Mouse (Mus musculus) heart, embryonic 11.5 days (tissue): Measurements from ENCODE around the gene Eya3. TPM values are rescaled to one million over a fixed set of nuclear protein-coding genes. Genes with fewer than 3 reads are reported as not detected.

ENCODE experiments used
- ATAC-seq: fragments of 200-750 bp; cut with Nextera tagmentation; replicated peaks from 2 replicates; pipeline ENCODE4 v1.8.0; 2017; ENCODE audit warnings: moderate library complexity; ENCODE audit not compliant: insufficient number of reproducible peaks, low FRiP score, low TSS enrichment
- H3K27ac ChIP-seq: fragments of 300-500 bp; sonication (generic); 2 replicates; pipeline ENCODE4 v1.5.1; 2014; ENCODE audit warnings: mild to moderate bottlenecking, low read depth, low read length
- H3K27me3 ChIP-seq: fragments of 300-500 bp; sonication (generic); 2 replicates; pipeline ENCODE4 v1.6.1; 2014; ENCODE audit warnings: mild to moderate bottlenecking, low read length, mixed read lengths; ENCODE audit not compliant: control insufficient read depth, insufficient read depth
- H3K36me3 ChIP-seq: fragments of 300-500 bp; sonication (generic); 2 replicates; pipeline ENCODE4 v1.6.1; 2014; ENCODE audit warnings: mild to moderate bottlenecking, low read length, moderate library complexity, mixed read lengths; ENCODE audit not compliant: control insufficient read depth, insufficient read depth
- H3K4me1 ChIP-seq: fragments of 300-500 bp; sonication (generic); 2 replicates; pipeline ENCODE4 v1.6.1; 2014; ENCODE audit warnings: low read length; ENCODE audit not compliant: control insufficient read depth, insufficient read depth
- H3K4me2 ChIP-seq: fragments of 300-500 bp; sonication (generic); 2 replicates; pipeline ENCODE4 v1.6.1; 2014; ENCODE audit warnings: mild to moderate bottlenecking, moderate library complexity
- H3K4me3 ChIP-seq: fragments of 300-500 bp; sonication (generic); 2 replicates; pipeline ENCODE4 v1.5.1; 2014; ENCODE audit warnings: low read depth, low read length
- H3K9ac ChIP-seq: fragments of 300-500 bp; sonication (generic); 2 replicates; pipeline ENCODE4 v1.6.1; 2014; ENCODE audit warnings: mild to moderate bottlenecking, low read depth, low read length, moderate library complexity
- H3K9me3 ChIP-seq: fragments of 300-500 bp; sonication (generic); replicated peaks from 2 replicates; pipeline ENCODE4 v1.6.1; 2016; ENCODE audit warnings: low read length; ENCODE audit not compliant: control insufficient read depth
- WGBS: fragments of 180-500 bp; shearing (Covaris S2); extraction: QIAGEN DNeasy Blood & Tissue Kit; methylation state at CpG from one replicate; pipeline ENCODE4 v1.1.7; 2014; ENCODE audit not compliant: insufficient replicate concordance; 5-methylcytosine and 5-hydroxymethylcytosine counted together
- polyA plus RNA-seq: library from polyadenylated mRNA; unstranded; fragments of >200 nt; fragmentation: Nextera tagmentation; extraction: Ambion mirVana; gene quantifications from 2 replicates; pipeline ENCODE4 v1.2.1, GENCODE M21; 2014

Gene Eya3
- polyA plus RNA-seq, 1 experiment from 2014 or later: 24.4 TPM

GRCm38 (mm10) chr4:132653799-132654198 lies 15.0 kb downstream of the Eya3 start:
- no peak overlapping the region for H3K27ac ChIP-seq
- WGBS: 81% methylated on average over 3 of the region's 3 CpGs
- H3K9me3 ChIP-seq: no peaks in the 10 kb centered on the region
- ATAC-seq: no peak
- no peaks in the 10 kb centered on the region for H3K36me3 ChIP-seq
- H3K4me1 ChIP-seq: peaks cover 12% of the 10 kb centered on the region; the same call in 1 of the 2 replicates
- no peak overlapping the region for H3K4me2 ChIP-seq
- no peak overlapping the region for H3K9ac ChIP-seq
- H3K27me3 ChIP-seq: no peaks in the 10 kb centered on the region
- H3K4me3 ChIP-seq: no peak overlapping the region

GRCm38 (mm10) chr4:132655290-132655689 lies 16.5 kb downstream of the Eya3 start:
- Histone ChIP-seq H3K27me3 (no peaks in the 10 kb centered on the region), H3K4me1 (peaks cover 4% of the 10 kb centered on the region; the same call in 1 of the 2 replicates), H3K9me3 (no peaks in the 10 kb centered on the region), H3K4me2 (no peak overlapping the region), H3K27ac (no peak overlapping the region), H3K9ac (no peak overlapping the region), H3K36me3 (no peaks in the 10 kb centered on the region), H3K4me3 (no peak overlapping the region)
- ATAC-seq: no peak
- 83% methylated on average over 5 of the region's 5 CpGs for WGBS

GRCm38 (mm10) chr4:132659106-132659505 lies 20.3 kb downstream of the Eya3 start:
- Histone ChIP-seq H3K27me3 (no peaks in the 10 kb centered on the region), H3K4me2 (no peak overlapping the region)
- no peak for ATAC-seq

GRCm38 (mm10) chr4:132672697-132673096 lies 33.9 kb downstream of the Eya3 start:
- Histone ChIP-seq H3K4me2 (no peak overlapping the region), H3K9me3 (no peaks in the 10 kb centered on the region), H3K27ac (no peak overlapping the region), H3K4me1 (no peaks in the 10 kb centered on the region), H3K9ac (no peak overlapping the region), H3K4me3 (no peak overlapping the region), H3K27me3 (no peaks in the 10 kb centered on the region), H3K36me3 (peaks cover 23% of the 10 kb centered on the region)
- 96% methylated on average over 5 of the region's 5 CpGs for WGBS
- no peak for ATAC-seq

More at GRCm38 (mm10) chr4:132659106-132659505, 20.3 kb downstream of the Eya3 start:
- Histone ChIP-seq H3K9me3 (no peaks in the 10 kb centered on the region), H3K4me1 (no peaks in the 10 kb centered on the region), H3K36me3 (0 out of 2 replicates have a peak, but pooled peaks cover 6% of the 10 kb centered on the region), H3K9ac (no peak overlapping the region), H3K27ac (no peak overlapping the region), H3K4me3 (no peak overlapping the region)
- WGBS: 85% methylated on average over 7 of the region's 7 CpGs

DNA sequence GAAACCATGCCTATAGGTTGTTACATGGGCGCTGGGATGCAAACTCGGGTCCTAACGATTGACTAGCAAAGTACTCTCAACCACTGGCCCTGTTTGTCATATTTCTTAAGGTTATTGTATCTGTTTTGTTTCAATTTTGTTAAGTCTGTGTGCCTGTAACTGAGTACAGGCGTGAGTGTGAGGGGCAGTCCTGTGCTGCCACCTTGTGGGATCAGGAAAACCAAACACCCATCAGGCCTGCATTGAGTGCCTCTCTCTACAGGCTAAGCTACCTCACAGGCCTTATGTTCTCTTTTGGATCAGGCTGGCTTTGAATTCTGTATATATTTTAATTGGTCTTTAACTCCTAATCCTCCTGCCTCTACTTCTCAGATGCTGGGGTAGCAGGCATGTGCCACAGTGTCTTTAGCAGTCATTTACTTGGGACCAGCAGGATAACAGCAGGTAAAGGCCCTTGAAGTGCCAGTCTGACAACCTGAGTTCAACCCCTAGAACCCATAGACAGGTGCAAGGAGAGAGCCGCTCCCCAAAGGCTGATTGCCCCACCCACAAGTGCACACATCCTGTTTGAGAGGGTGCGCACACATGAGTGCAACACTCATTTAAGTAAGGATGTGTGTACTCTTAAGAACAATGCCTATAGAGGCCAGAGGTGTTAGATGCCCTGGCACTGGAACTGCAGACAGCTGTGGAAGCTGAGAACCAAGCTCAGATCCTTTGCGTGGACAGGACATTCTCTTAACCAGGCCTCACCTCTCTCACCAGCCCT lies 38.2 kb downstream of the Eya3 start:
- no peak overlapping the region for H3K9ac ChIP-seq
- no peak overlapping the region for H3K27ac ChIP-seq
- H3K27me3 ChIP-seq: no peaks in the 10 kb centered on the region
- 83% methylated on average over 7 of the region's 7 CpGs for WGBS
- no peak overlapping the region for H3K4me3 ChIP-seq
- no peak for ATAC-seq
- no peaks in the 10 kb centered on the region for H3K9me3 ChIP-seq
- peaks cover 22% of the 10 kb centered on the region for H3K36me3 ChIP-seq
- H3K4me1 ChIP-seq: no peaks in the 10 kb centered on the region
- H3K4me2 ChIP-seq: no peak overlapping the region

- Histone ChIP-seq H3K9me3 (no peaks in the 10 kb centered on the region), H3K9ac (no peak overlapping the region), H3K4me1 (no peaks in the 10 kb centered on the region), H3K4me2 (no peak overlapping the region), H3K4me3 (no peak overlapping the region), H3K27ac (no peak overlapping the region), H3K36me3 (peaks cover 7% of the 10 kb centered on the region), H3K27me3 (no peaks in the 10 kb centered on the region)
- no peak for ATAC-seq
- 78% methylated on average over 2 of the region's 2 CpGs for WGBS
Observed at GRCm38 (mm10) chr4:132689634-132690033, 50.8 kb downstream of the Eya3 start.

DNA sequence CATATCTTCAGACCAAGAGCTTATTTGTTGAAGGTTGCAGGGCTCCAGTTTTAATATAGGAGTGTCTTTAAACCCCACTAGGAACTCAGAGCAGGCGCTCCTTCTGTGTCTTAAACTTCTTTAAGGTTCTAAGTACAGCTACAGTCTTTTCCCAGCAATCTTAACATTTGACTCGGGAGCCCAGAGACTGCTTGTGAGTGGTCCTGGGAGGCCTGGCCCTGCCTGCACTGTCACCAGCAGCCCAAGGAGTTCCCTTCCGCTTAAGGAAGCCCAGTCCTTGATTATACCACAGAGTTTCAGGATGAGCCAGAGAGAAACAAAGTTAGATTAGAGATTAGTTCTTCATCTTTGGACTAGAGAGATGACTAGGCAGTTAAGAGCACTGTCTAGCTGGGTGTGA lies 54.6 kb downstream of the Eya3 start:
- Histone ChIP-seq H3K4me1 (no peaks in the 10 kb centered on the region), H3K27ac (no peak overlapping the region), H3K9ac (no peak overlapping the region), H3K4me3 (no peak overlapping the region), H3K9me3 (no peaks in the 10 kb centered on the region), H3K4me2 (no peak overlapping the region), H3K36me3 (peaks cover 11% of the 10 kb centered on the region), H3K27me3 (no peaks in the 10 kb centered on the region)
- 88% methylated on average over 3 of the region's 3 CpGs for WGBS
- ATAC-seq: no peak

GRCm38 (mm10) chr4:132702076-132702475 lies 63.3 kb downstream of the Eya3 start:
- Histone ChIP-seq H3K9ac (no peak overlapping the region), H3K4me1 (no peaks in the 10 kb centered on the region), H3K9me3 (no peaks in the 10 kb centered on the region), H3K27me3 (no peaks in the 10 kb centered on the region), H3K27ac (no peak overlapping the region), H3K36me3 (peaks cover 31% of the 10 kb centered on the region), H3K4me3 (no peak overlapping the region), H3K4me2 (no peak overlapping the region)
- ATAC-seq: no peak
- 98% methylated on average over 5 of the region's 5 CpGs for WGBS

DNA sequence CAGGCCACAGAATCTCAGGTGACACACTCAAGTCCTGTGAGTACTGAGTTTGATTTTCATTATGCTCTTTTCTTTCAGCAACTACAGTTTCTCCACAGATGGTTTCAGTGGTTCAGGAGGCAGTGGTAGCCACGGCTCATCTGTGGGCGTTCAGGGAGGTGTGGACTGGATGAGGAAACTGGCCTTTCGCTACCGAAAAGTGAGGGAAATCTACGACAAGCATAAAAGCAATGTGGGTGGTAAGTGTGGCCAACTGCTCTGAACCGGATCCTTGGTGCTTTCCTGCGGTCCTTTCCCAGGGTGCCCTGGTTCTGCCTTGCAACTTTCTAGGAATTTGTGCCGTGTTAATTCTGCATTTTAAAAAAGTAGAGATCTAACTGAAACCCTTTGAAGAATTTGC lies 68.1 kb downstream of the Eya3 start:
- no peak overlapping the region for H3K9ac ChIP-seq
- no peaks in the 10 kb centered on the region for H3K4me1 ChIP-seq
- H3K9me3 ChIP-seq: no peaks in the 10 kb centered on the region
- H3K4me2 ChIP-seq: no peak overlapping the region
- no peak overlapping the region for H3K4me3 ChIP-seq
- peaks cover 41% of the 10 kb centered on the region for H3K36me3 ChIP-seq
- H3K27me3 ChIP-seq: no peaks in the 10 kb centered on the region
- 96% methylated on average over 8 of the region's 8 CpGs for WGBS
- no peak overlapping the region for H3K27ac ChIP-seq
- ATAC-seq: no peak
